Mouse (Mus musculus) forebrain, postnatal 0 days (tissue): Measurements from ENCODE around the gene Fbxo9. TPM values are rescaled to one million over a fixed set of nuclear protein-coding genes. Genes with fewer than 3 reads are reported as not detected.

Experiments used
- ATAC-seq: fragments of 200-750 bp; cut with Nextera tagmentation; 2 replicates; pipeline ENCODE4 v1.8.0; 2017; ENCODE audit warnings: mild to moderate bottlenecking, moderate library complexity
- DNase-seq: peaks from one replicate; pipeline ENCODE4 v3.0.0-alpha.2; 2015
- H3K27ac ChIP-seq: fragments of 300-500 bp; sonication (generic); 2 replicates; pipeline ENCODE4 v1.5.1; 2014; ENCODE audit warnings: low read depth, mild to moderate bottlenecking, antibody characterized with exemption, low read length, moderate library complexity, mixed read lengths
- H3K27me3 ChIP-seq: fragments of 300-500 bp; sonication (generic); 2 replicates; pipeline ENCODE4 v1.6.1; 2014; ENCODE audit warnings: mild to moderate bottlenecking, low read length, mixed read lengths; ENCODE audit not compliant: insufficient read depth
- H3K36me3 ChIP-seq: fragments of 300-500 bp; sonication (generic); 2 replicates; pipeline ENCODE4 v1.6.1; 2014; ENCODE audit warnings: mild to moderate bottlenecking, moderate library complexity; ENCODE audit not compliant: insufficient read depth
- H3K4me1 ChIP-seq: fragments of 300-500 bp; sonication (generic); 2 replicates; pipeline ENCODE4 v1.6.1; 2014; ENCODE audit warnings: antibody characterized with exemption; ENCODE audit not compliant: insufficient read depth
- H3K4me2 ChIP-seq: fragments of 300-500 bp; sonication (generic); 2 replicates; pipeline ENCODE4 v1.6.1; 2014; ENCODE audit warnings: low read depth, mild to moderate bottlenecking, moderate library complexity
- H3K4me3 ChIP-seq: fragments of 300-500 bp; sonication (generic); 2 replicates; pipeline ENCODE4 v1.5.1; 2014; ENCODE audit warnings: low read depth, low read length, mixed read lengths
- H3K9ac ChIP-seq: fragments of 300-500 bp; sonication (generic); 2 replicates; pipeline ENCODE4 v1.6.1; 2014; ENCODE audit warnings: mild to moderate bottlenecking
- H3K9me3 ChIP-seq: fragments of 300-500 bp; sonication (generic); 2 replicates; pipeline ENCODE4 v1.6.1; 2016; ENCODE audit warnings: low read length
- CTCF ChIP-seq: sonication (generic); IDR thresholded peaks from 2 replicates; pipeline ENCODE4 v1.5.1; 2016; ENCODE audit warnings: antibody characterized with exemption, control low read depth, low read depth
- WGBS: fragments of 180-500 bp; shearing (Covaris S2); extraction: QIAGEN DNeasy Blood & Tissue Kit; methylation state at CpG from one replicate; pipeline ENCODE4 v1.1.7; 2014; 5-methylcytosine and 5-hydroxymethylcytosine counted together
- polyA plus RNA-seq: library from polyadenylated mRNA; unstranded; fragments of >200 nt; fragmentation: Nextera tagmentation; extraction: Ambion mirVana; gene quantifications from 2 replicates; pipeline ENCODE4 v1.2.1, GENCODE M21; 2015
- total RNA-seq: library from RNA; depleted of rRNA; stranded (reverse); fragments of >200 nt; gene quantifications from 2 replicates; pipeline ENCODE4 v1.2.3, GENCODE M21; 2014

Gene Fbxo9
- total and polyA plus RNA-seq, 2 experiments from 2014 or later: 72.6 to 90.3 TPM

DNA sequence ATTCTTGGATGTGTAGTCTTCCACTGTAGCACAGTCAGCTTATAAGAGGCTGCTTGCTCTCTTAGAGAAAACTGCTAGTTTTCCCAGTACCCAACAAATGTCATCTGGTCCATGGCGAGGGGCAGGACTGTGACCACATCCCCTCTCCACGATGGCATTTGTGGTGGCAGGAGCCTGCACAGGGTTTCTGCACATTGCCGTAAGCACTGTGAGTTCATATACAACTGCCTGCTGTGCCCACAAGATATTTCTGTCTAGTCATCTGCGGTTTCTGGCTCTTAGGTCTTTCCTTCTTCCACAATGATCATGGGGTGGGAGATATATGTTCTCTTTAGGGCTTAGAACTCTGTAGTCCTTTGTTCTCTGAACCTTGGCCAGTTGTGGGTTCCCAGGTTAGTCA, 37.2 kb downstream of the Fbxo9 start:
- Histone ChIP-seq H3K4me2 (no peak overlapping the region), H3K4me3 (no peak overlapping the region), H3K9ac (no peak overlapping the region), H3K9me3 (no peaks in the 10 kb centered on the region), H3K27ac (no peak overlapping the region), H3K27me3 (no peaks in the 10 kb centered on the region), H3K36me3 (no peaks in the 10 kb centered on the region), H3K4me1 (no peaks in the 10 kb centered on the region)
- no peak for DNase-seq
- no peak for TF ChIP-seq CTCF
- WGBS: 91% methylated on average over 4 of the region's 4 CpGs
- no peak for ATAC-seq

- no peak overlapping the region for H3K4me3 ChIP-seq
- H3K27me3 ChIP-seq: no peaks in the 10 kb centered on the region
- WGBS: 77% methylated on average over 5 of the region's 5 CpGs
- ATAC-seq (no peak), DNase-seq (no peak)
- no peak overlapping the region for H3K4me2 ChIP-seq
- H3K4me1 ChIP-seq: no peaks in the 10 kb centered on the region
- no peak for TF ChIP-seq CTCF
- H3K36me3 ChIP-seq: no peaks in the 10 kb centered on the region
- H3K27ac ChIP-seq: no peak overlapping the region
- no peak overlapping the region for H3K9ac ChIP-seq
- no peaks in the 10 kb centered on the region for H3K9me3 ChIP-seq
Measured at GRCm38 (mm10) chr9:78070496-78070895, 38.4 kb downstream of the Fbxo9 start.

GRCm38 (mm10) chr9:78064121-78064520, 44.7 kb downstream of the Fbxo9 start:
- Histone ChIP-seq H3K9me3 (no peaks in the 10 kb centered on the region), H3K27me3 (no peaks in the 10 kb centered on the region), H3K4me3 (no peak overlapping the region), H3K9ac (no peak overlapping the region), H3K36me3 (no peaks in the 10 kb centered on the region), H3K27ac (no peak overlapping the region), H3K4me1 (no peaks in the 10 kb centered on the region), H3K4me2 (no peak overlapping the region)
- ATAC-seq: no peak
- DNase-seq: no peak
- no peak for TF ChIP-seq CTCF
- 77% methylated on average over 10 of the region's 10 CpGs for WGBS

DNA sequence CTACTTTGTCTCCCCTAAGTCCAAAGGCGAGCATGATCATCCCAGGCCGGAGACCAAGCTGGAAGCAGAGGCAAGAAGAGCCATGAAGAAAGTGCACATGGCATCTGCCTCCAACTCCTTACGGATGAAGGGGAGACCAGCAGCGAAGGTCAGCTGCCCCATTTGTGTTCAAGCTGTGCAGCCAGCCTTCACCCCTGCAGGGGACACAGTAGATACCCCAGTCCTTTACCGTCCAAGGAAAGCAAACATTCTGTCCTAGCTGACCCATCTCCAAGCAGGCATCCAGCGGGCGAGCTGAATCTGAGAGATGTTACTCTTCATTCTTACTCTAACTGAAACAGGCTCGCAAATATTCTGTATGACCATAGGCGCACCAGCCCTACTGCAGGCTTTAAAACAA, 46.5 kb downstream of the Fbxo9 start:
- H3K4me1 ChIP-seq: no peaks in the 10 kb centered on the region
- no peak overlapping the region for H3K4me3 ChIP-seq
- DNase-seq: no peak
- TF ChIP-seq CTCF: no peak
- H3K9me3 ChIP-seq: no peaks in the 10 kb centered on the region
- no peaks in the 10 kb centered on the region for H3K36me3 ChIP-seq
- 81% methylated on average over 9 of the region's 9 CpGs for WGBS
- no peak for ATAC-seq
- H3K9ac ChIP-seq: no peak overlapping the region
- H3K27ac ChIP-seq: no peak overlapping the region
- no peaks in the 10 kb centered on the region for H3K27me3 ChIP-seq
- H3K4me2 ChIP-seq: no peak overlapping the region

- Histone ChIP-seq H3K4me3 (no peak overlapping the region), H3K9me3 (no peaks in the 10 kb centered on the region), H3K4me2 (no peak overlapping the region), H3K9ac (no peak overlapping the region), H3K27ac (no peak overlapping the region), H3K27me3 (no peaks in the 10 kb centered on the region), H3K36me3 (no peaks in the 10 kb centered on the region), H3K4me1 (no peaks in the 10 kb centered on the region)
- no peak for DNase-seq
- WGBS: 87% methylated on average over 16 of the region's 16 CpGs
- no peak for TF ChIP-seq CTCF
- no peak for ATAC-seq
Measured at GRCm38 (mm10) chr9:78059525-78060120, 49.2 kb downstream of the Fbxo9 start.

DNA sequence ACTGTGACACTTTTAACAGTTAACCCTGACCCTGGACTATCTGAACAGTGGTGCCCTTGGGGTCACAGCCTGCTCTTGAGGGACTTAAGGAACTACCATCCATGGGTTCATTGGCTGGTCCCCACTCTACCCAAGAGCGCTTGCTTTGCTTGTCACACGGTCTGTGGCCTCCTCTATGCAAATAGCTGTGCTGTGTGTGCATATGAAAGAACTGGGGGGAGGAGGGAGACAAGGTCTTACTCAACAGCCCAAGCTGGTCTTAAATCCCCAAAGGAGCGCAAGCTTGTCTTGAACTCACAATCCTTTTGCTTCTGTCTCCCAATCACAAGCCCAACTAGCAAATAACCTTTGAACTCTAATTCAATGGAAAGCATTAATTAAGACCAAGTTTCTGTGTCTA, 54.6 kb downstream of the Fbxo9 start:
- H3K27me3 ChIP-seq: no peaks in the 10 kb centered on the region
- WGBS: 85% methylated on average over 3 of the region's 3 CpGs

GRCm38 (mm10) chr9:78053821-78054220, 55.0 kb downstream of the Fbxo9 start:
- H3K27ac ChIP-seq: no peak overlapping the region
- H3K9me3 ChIP-seq: no peaks in the 10 kb centered on the region
- H3K36me3 ChIP-seq: no peaks in the 10 kb centered on the region
- no peaks in the 10 kb centered on the region for H3K4me1 ChIP-seq
- TF ChIP-seq CTCF: no peak
- H3K27me3 ChIP-seq: no peaks in the 10 kb centered on the region
- H3K9ac ChIP-seq: no peak overlapping the region
- DNase-seq: no peak
- no peak for ATAC-seq
- no peak overlapping the region for H3K4me3 ChIP-seq
- WGBS: 78% methylated on average over 8 of the region's 8 CpGs
- no peak overlapping the region for H3K4me2 ChIP-seq

More for the DNA sequence above, 54.6 kb downstream of the Fbxo9 start:
- H3K36me3 ChIP-seq: no peaks in the 10 kb centered on the region
- H3K9ac ChIP-seq: no peak overlapping the region
- no peaks in the 10 kb centered on the region for H3K4me1 ChIP-seq
- no peak for ATAC-seq
- no peak overlapping the region for H3K27ac ChIP-seq
- H3K9me3 ChIP-seq: no peaks in the 10 kb centered on the region
- no peak overlapping the region for H3K4me3 ChIP-seq
- no peak for DNase-seq
- no peak for TF ChIP-seq CTCF
- H3K4me2 ChIP-seq: no peak overlapping the region
